Mouse (Mus musculus) gastrocnemius, adult 18-20 months (tissue): Measurements from ENCODE around the gene Slc19a2. TPM values are rescaled to one million over a fixed set of nuclear protein-coding genes. Genes with fewer than 3 reads are reported as not detected.
A peak's percentile ranks its signal among the peaks of the same experiment; 100 is the strongest.
"Not testable (repeated sequence)": the region's sequence is repeated elsewhere in the genome, so short reads cannot be mapped to it uniquely, and the experiment has no call there.

ENCODE experiments used
- DNase-seq: peaks from one replicate; pipeline ENCODE4 v3.0.0; 2021; ENCODE audit warnings: low spot score
- long read RNA-seq, 2 experiments: library from polyadenylated mRNA; stranded (forward); transcript quantifications; one replicate each; pipeline ENCODE4 v2.0.0; 2021
- total RNA-seq, 2 experiments: library from RNA; stranded (reverse); gene quantifications; 2 replicates each; pipeline ENCODE4 v1.2.3; 2021

The Slc19a2 gene
- total RNA-seq = 1 to 10 TPM; 1.9 to 3.0 TPM
- long read RNA-seq, experiment 1, transcript Slc19a2-201 (6 exons, 3,571 nt) = major isoform, 7 of 9 reads
- long read RNA-seq, experiment 1, partial matches to known transcripts = 0 of 9 reads
- long read RNA-seq, experiment 1, other reads (novel, unspliced or antisense) = 2 of 9 reads
- long read RNA-seq, experiment 2, partial matches to known transcripts = 0 of 1 reads
- long read RNA-seq, experiment 2, other reads (novel, unspliced or antisense) = 0 of 1 reads

- DNase-seq = peak; percentile 98
These were observed at the start of gene Slc19a2 for GRCm38 (mm10) chr1:164248465-164249331. TSS of gene Slc19a2 (plus strand) at chr1:164249046.

GRCm38 (mm10) chr1:164199551-164199950, 49.3 kb upstream of the Slc19a2 start:
- DNase-seq = no peak

- DNase-seq = no peak
These were observed 40.4 kb upstream of the Slc19a2 start for GRCm38 (mm10) chr1:164208437-164208836.

- DNase-seq = no peak
These were observed 37.9 kb upstream of the Slc19a2 start for GRCm38 (mm10) chr1:164210899-164211298.

- no peak for DNase-seq
These were observed 36.2 kb upstream of the Slc19a2 start for GRCm38 (mm10) chr1:164212686-164213085.

GRCm38 (mm10) chr1:164214190-164214589, 34.7 kb upstream of the Slc19a2 start:
- no peak for DNase-seq

GRCm38 (mm10) chr1:164215097-164215496, 33.7 kb upstream of the Slc19a2 start:
- no peak for DNase-seq

GRCm38 (mm10) chr1:164215540-164215939, 33.3 kb upstream of the Slc19a2 start:
- peak; percentile 18 for DNase-seq

GRCm38 (mm10) chr1:164217791-164218685, 30.8 kb upstream of the Slc19a2 start:
- DNase-seq = no peak

GRCm38 (mm10) chr1:164220261-164220660, 28.6 kb upstream of the Slc19a2 start:
- DNase-seq = no peak

GRCm38 (mm10) chr1:164223089-164223488, 25.8 kb upstream of the Slc19a2 start:
- DNase-seq = no peak

GRCm38 (mm10) chr1:164231937-164232570, 16.8 kb upstream of the Slc19a2 start:
- not testable (repeated sequence) for DNase-seq

GRCm38 (mm10) chr1:164233447-164233846, 15.4 kb upstream of the Slc19a2 start:
- DNase-seq = no peak

GRCm38 (mm10) chr1:164235078-164235477, 13.8 kb upstream of the Slc19a2 start:
- DNase-seq = no peak

GRCm38 (mm10) chr1:164236078-164236477, 12.8 kb upstream of the Slc19a2 start:
- DNase-seq = peak; percentile 76

- no peak for DNase-seq
These were observed 7.4 kb upstream of the Slc19a2 start for GRCm38 (mm10) chr1:164241494-164241893.

GRCm38 (mm10) chr1:164242809-164243208, 6.0 kb upstream of the Slc19a2 start:
- DNase-seq = no peak

- no peak for DNase-seq
These were observed 1.4 kb upstream of the Slc19a2 start for GRCm38 (mm10) chr1:164247442-164247841.

- no peak for DNase-seq
These were observed 875 bp upstream of the Slc19a2 start for GRCm38 (mm10) chr1:164247971-164248370.

GRCm38 (mm10) chr1:164249332-164249711, 476 bp downstream of the Slc19a2 start:
- DNase-seq = no peak
